Mouse (Mus musculus): ENCODE measurements around the gene Vsx1. TPM values are rescaled to one million over a fixed set of nuclear protein-coding genes. Genes with fewer than 3 reads are reported as not detected.

Vsx1 gene
- polyA plus RNA-seq, 1 experiment from 2014 or later = not detected

DNA sequence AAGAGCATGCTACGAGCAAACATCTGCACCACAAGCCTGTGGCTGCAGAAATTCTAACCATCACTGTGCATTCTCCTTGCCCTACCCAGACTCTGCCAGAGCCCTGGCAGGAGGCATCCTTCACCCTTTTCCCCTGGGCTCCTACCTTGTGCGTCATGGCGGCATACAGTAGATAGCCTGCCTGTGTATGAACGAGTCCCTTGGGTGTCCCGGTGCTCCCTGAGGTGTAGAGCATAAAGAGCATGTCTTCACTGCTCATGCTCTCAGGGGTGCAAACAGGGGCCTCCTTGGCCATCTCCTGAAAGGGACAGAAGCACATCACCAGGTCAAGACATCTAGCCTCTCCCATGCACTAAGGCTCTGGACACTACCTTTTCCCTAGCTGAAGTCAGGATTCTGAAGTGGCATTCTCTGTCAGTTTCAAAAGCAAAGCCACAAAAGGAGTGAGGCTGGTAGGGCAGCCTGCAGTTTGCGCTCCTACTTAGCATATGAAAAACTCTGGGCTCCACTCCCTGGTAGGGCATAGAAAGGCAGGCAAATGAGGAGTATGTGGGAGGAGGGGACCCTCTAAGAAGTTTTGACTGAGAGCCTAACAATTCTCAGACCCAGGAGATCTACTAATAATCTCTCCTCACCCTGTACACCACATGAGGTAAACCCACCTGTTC lies 51.3 kb downstream of the Vsx1 start:
- Histone ChIP-seq H3K27me3 (replicated peaks; ENCODE audit: control insufficient read depth, insufficient read depth, low read length) (no peaks in the 10 kb centered on the region), H3K9me3 (ENCODE audit: control insufficient read depth, low read length) (no peaks in the 10 kb centered on the region), H3K27ac (ENCODE audit: low read length) (peak overlapping the region; percentile 53), H3K9ac (replicated peaks; ENCODE audit: low read depth, low read length) (no peak overlapping the region), H3K4me1 (replicated peaks; ENCODE audit: control insufficient read depth, insufficient read depth, low read length) (peaks cover 15% of the 10 kb centered on the region), H3K4me2 (ENCODE audit: low read length) (no peak overlapping the region), H3K36me3 (ENCODE audit: control insufficient read depth, insufficient read depth) (no peaks in the 10 kb centered on the region), H3K4me3 (replicated peaks; ENCODE audit: low read length) (no peak overlapping the region)
- peak; percentile 78 for ATAC-seq
- 25% methylated on average over 6 of the region's 6 CpGs for WGBS

DNA sequence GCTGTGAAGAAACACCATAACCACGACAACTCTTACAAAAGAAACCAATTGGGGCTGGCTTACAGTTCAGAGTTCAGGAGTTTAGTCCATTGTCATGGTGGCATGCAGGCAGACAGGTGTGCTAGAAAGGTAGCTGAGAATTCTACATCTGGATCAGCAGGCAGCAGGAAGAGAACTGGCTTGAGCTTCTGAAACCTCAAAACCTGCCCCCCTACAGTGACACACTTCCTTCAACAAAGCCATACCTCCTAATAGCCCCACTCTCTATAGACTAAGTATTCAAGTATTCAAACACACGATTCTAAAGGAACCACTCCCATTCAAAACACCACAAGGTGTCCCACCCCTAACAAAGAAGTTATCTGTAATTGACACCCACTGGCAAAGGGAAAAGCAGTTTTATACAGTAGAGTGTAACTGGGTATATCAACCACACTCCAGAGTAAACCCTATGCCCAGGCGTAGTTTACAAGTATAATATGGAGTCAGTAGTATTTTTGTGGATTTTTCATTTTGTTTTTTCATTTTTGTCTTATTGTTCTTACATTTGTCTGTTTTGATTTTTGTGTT lies 53.2 kb downstream of the Vsx1 start:
- Histone ChIP-seq H3K4me1 (replicated peaks; ENCODE audit: control insufficient read depth, insufficient read depth, low read length) (peaks cover 11% of the 10 kb centered on the region), H3K36me3 (ENCODE audit: control insufficient read depth, insufficient read depth) (no peaks in the 10 kb centered on the region), H3K27ac (ENCODE audit: low read length) (no peak overlapping the region), H3K27me3 (replicated peaks; ENCODE audit: control insufficient read depth, insufficient read depth, low read length) (no peaks in the 10 kb centered on the region), H3K4me2 (ENCODE audit: low read length) (no peak overlapping the region), H3K4me3 (replicated peaks; ENCODE audit: low read length) (no peak overlapping the region), H3K9ac (replicated peaks; ENCODE audit: low read depth, low read length) (no peak overlapping the region), H3K9me3 (ENCODE audit: control insufficient read depth, low read length) (no peaks in the 10 kb centered on the region)
- WGBS = 66% methylated on average over 3 of the region's 3 CpGs
- ATAC-seq = no peak

Other genes with a start within 250 kb of the Vsx1 start
- 8.7 and 10.0 TPM in 2 replicates for gene Zfp442, start 237.9 kb downstream of the Vsx1 start, polyA plus RNA-seq (2015; fragmentation: Nextera tagmentation; extraction: Ambion mirVana)
- not detected in 2 replicates for gene Zfp345, start 204.3 kb downstream of the Vsx1 start, polyA plus RNA-seq (2015; fragmentation: Nextera tagmentation; extraction: Ambion mirVana)
- gene Cst7, start 118.9 kb downstream of the Vsx1 start, polyA plus RNA-seq (2015; fragmentation: Nextera tagmentation; extraction: Ambion mirVana) = 0.29 and 0.34 TPM in 2 replicates
- 42.2 and 44.4 TPM in 2 replicates for gene Apmap, start 80.8 kb downstream of the Vsx1 start, polyA plus RNA-seq (2015; fragmentation: Nextera tagmentation; extraction: Ambion mirVana)
- 21.9 and 22.2 TPM in 2 replicates for gene Acss1, start 20.9 kb downstream of the Vsx1 start, polyA plus RNA-seq (2015; fragmentation: Nextera tagmentation; extraction: Ambion mirVana)
- 51.4 and 62.3 TPM in 2 replicates for gene Entpd6, start 59.7 kb upstream of the Vsx1 start, polyA plus RNA-seq (2015; fragmentation: Nextera tagmentation; extraction: Ambion mirVana)
- 102 and 110 TPM in 2 replicates for gene Pygb, start 97.4 kb upstream of the Vsx1 start, polyA plus RNA-seq (2015; fragmentation: Nextera tagmentation; extraction: Ambion mirVana)
- gene Abhd12, start 215.4 kb upstream of the Vsx1 start, polyA plus RNA-seq (2015; fragmentation: Nextera tagmentation; extraction: Ambion mirVana) = 109 and 115 TPM in 2 replicates
- gene Gins1, start 216.0 kb upstream of the Vsx1 start, polyA plus RNA-seq (2015; fragmentation: Nextera tagmentation; extraction: Ambion mirVana) = 24.2 and 28.6 TPM in 2 replicates

Measured in forebrain, embryonic 16.5 days (tissue).